Mouse (Mus musculus) lung, embryonic 14.5 days (tissue): ENCODE measurements around the gene Ear6. TPM values are rescaled to one million over a fixed set of nuclear protein-coding genes. Genes with fewer than 3 reads are reported as not detected.
"Not testable (repeated sequence)": the region's sequence is repeated elsewhere in the genome, so short reads cannot be mapped to it uniquely, and the experiment has no call there.

Experiments used
- ATAC-seq: fragments of 200-750 bp; cut with Nextera tagmentation; 2 replicates; pipeline ENCODE4 v1.8.0; 2017; ENCODE audit warnings: mild to moderate bottlenecking, moderate TSS enrichment, moderate library complexity; ENCODE audit not compliant: insufficient read depth
- DNase-seq: peaks from one replicate; pipeline ENCODE4 v3.0.0-alpha.2; 2015
- H3K27ac ChIP-seq: fragments of 300-500 bp; sonication (generic); 2 replicates; pipeline ENCODE4 v1.5.1; 2014; ENCODE audit warnings: low read depth, mild to moderate bottlenecking, moderate library complexity
- H3K27me3 ChIP-seq: fragments of 300-500 bp; sonication (generic); 2 replicates; pipeline ENCODE4 v1.6.1; 2014; ENCODE audit warnings: low read length, control low read depth; ENCODE audit not compliant: insufficient read depth
- H3K36me3 ChIP-seq: fragments of 300-500 bp; sonication (generic); 2 replicates; pipeline ENCODE4 v1.6.1; 2014; ENCODE audit warnings: control low read depth; ENCODE audit not compliant: insufficient read depth
- H3K4me1 ChIP-seq: fragments of 300-500 bp; sonication (generic); 2 replicates; pipeline ENCODE4 v1.6.1; 2014; ENCODE audit warnings: antibody characterized with exemption, control low read depth; ENCODE audit not compliant: insufficient read depth
- H3K4me2 ChIP-seq: fragments of 300-500 bp; sonication (generic); 2 replicates; pipeline ENCODE4 v1.6.1; 2014; ENCODE audit warnings: mild to moderate bottlenecking
- H3K4me3 ChIP-seq: fragments of 300-500 bp; sonication (generic); 2 replicates; pipeline ENCODE4 v1.5.1; 2014; ENCODE audit warnings: low read depth, low read length
- H3K9ac ChIP-seq: fragments of 300-500 bp; sonication (generic); 2 replicates; pipeline ENCODE4 v1.6.1; 2014
- H3K9me3 ChIP-seq: fragments of 300-500 bp; sonication (generic); 2 replicates; pipeline ENCODE4 v1.6.1; 2016; ENCODE audit warnings: low read depth, low read length, control low read depth
- CTCF ChIP-seq: IDR thresholded peaks from 2 replicates; pipeline ENCODE4 v1.5.1; 2016; ENCODE audit warnings: antibody characterized with exemption, low read depth
- WGBS: fragments of 180-500 bp; shearing (Covaris S2); extraction: QIAGEN DNeasy Blood & Tissue Kit; methylation state at CpG from one replicate; pipeline ENCODE4 v1.1.7; 2014; 5-methylcytosine and 5-hydroxymethylcytosine counted together
- polyA plus RNA-seq: library from polyadenylated mRNA; unstranded; fragments of >200 nt; fragmentation: Nextera tagmentation; extraction: Ambion mirVana; gene quantifications from 2 replicates; pipeline ENCODE4 v1.2.1, GENCODE M21; 2014

Ear6 gene
- not detected in 2 replicates for polyA plus RNA-seq

DNA sequence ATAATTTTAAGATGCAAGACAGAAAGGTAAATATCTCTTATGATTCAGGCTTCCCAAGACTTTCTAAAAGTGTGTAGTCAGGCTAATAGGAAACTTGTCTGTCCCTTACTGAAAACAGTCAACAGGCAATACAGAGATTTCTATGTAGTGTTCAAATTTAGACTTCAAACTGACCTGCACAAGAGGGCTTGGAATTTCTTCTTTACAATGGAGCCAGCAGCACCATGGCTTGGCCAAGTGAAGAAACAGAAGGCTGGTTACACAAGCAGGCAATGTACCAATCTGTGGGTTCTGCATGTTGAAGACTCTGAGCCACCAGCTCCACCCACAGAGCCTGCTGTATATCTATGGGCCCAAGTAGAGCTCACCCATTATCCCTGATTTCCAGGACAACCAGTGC, at the start of gene Ear6:
TSS of gene Ear6 (plus strand) at position 301 of the 400 bp plus-strand sequence.
- no peak within 1 kb of the TSS for H3K4me2 ChIP-seq
- no peaks in the 10 kb centered on the region for H3K9me3 ChIP-seq
- ATAC-seq (no peak), DNase-seq (no peak)
- no peaks in the 10 kb centered on the region for H3K36me3 ChIP-seq
- H3K27me3 ChIP-seq, result no peaks in the 10 kb centered on the region
- H3K27ac ChIP-seq, result no peak within 1 kb of the TSS
- no peak within 1 kb of the TSS for H3K9ac ChIP-seq
- no peak within 1 kb of the TSS for H3K4me3 ChIP-seq
- TF ChIP-seq CTCF, result no peak
- H3K4me1 ChIP-seq, result no peaks in the 10 kb centered on the region

DNA sequence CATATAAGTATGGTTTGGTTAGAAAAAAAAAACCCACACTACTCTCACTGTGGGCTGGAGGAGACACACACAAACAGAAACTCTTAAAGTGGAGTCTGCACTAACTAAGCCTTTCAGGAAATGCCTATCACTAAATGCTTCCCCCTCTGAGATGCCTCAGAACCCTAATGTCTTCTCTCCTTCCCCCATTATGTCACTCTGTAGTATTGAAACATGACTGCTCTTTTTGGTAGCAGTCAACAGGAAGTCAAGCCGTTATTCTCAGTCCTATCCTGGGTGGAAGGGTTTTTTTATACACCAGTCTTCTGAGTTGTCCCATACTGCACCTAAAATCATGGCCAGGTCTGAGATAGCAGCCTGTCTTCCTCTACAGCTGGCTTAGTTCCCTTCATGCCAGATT, 26.9 kb upstream of the Ear6 start:
- no peaks in the 10 kb centered on the region for H3K36me3 ChIP-seq
- no peaks in the 10 kb centered on the region for H3K4me1 ChIP-seq
- 53% methylated on average over 1 of the region's 1 CpGs for WGBS
- no peak overlapping the region for H3K4me2 ChIP-seq
- H3K9me3 ChIP-seq, result no peaks in the 10 kb centered on the region
- no peak overlapping the region for H3K4me3 ChIP-seq
- no peak overlapping the region for H3K9ac ChIP-seq
- no peaks in the 10 kb centered on the region for H3K27me3 ChIP-seq
- no peak for DNase-seq
- no peak overlapping the region for H3K27ac ChIP-seq
- TF ChIP-seq CTCF, result no peak
- no peak for ATAC-seq

DNA sequence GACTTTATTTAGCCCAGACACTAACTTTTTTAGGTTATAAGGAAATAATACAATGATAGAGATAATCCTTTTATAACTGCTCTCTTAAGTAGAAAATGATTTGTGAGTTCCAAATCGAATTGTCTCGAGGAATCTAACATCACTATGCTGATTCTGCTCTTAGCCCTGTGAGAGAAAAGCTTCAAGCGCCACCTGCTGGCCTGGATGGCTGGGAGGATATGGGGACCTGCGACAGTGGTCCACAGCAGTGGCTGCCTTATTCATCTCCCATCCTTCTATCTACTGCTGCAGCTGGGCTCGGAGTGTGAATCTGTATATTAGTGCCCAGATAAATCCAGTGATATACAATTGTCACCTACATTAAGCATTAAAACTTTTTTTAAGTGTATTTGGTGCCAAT, 25.7 kb upstream of the Ear6 start:
- H3K27me3 ChIP-seq, H3K9me3 ChIP-seq, H3K36me3 ChIP-seq, ATAC-seq, H3K4me2 ChIP-seq, H3K27ac ChIP-seq, H3K4me1 ChIP-seq, H3K4me3 ChIP-seq, H3K9ac ChIP-seq: not testable (repeated sequence)
- 27% methylated on average over 5 of the region's 5 CpGs for WGBS
- peak; percentile 65 for TF ChIP-seq CTCF
- DNase-seq, result peak; percentile 5

DNA sequence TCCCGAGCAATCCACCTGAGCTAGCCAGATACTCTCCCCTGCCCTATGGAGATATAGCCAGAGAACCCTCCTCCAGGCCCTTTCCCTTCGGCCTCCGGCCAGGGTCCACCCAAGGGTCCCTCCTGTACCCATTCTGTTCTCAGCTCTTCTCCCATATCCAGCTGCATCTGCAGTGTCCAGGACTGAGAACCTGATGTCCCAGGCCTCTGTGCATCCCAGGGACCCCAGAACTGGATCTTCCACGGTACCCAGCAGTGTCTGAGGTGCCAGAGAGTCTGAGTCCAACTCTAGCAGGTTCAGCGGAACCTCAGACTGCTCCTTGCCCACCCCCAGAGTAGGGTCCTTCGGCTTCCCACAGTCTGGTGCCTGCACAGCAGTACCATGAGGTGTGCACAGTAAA, 24.3 kb upstream of the Ear6 start:
- Histone ChIP-seq H3K4me2 (no peak overlapping the region), H3K9ac (no peak overlapping the region), H3K27ac (no peak overlapping the region), H3K27me3 (no peaks in the 10 kb centered on the region), H3K36me3 (no peaks in the 10 kb centered on the region), H3K4me3 (no peak overlapping the region), H3K9me3 (no peaks in the 10 kb centered on the region), H3K4me1 (no peaks in the 10 kb centered on the region)
- TF ChIP-seq CTCF, result no peak
- DNase-seq (no peak), ATAC-seq (no peak)
- 77% methylated on average over 6 of the region's 6 CpGs for WGBS

DNA sequence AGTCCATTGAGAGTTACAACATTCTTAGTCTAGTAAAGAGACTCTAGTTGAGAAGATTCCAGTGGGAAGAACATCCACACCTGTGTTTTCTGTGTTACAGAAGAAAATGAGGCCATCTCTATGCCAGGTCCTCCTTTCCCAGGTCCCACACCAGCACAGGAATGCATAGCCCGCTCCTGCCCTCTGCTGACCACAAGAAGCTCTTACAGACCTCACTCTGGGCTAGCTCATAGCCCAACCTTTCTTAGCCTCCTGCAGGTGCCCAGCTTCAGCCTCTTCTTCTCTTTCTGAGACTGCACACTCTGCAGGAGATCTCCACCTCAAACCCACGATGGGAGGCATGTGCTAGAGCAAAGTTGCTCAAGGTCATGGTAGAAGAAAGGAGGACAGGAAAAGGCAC, 15.0 kb upstream of the Ear6 start:
- H3K9ac ChIP-seq, H3K27ac ChIP-seq, H3K4me1 ChIP-seq, H3K4me3 ChIP-seq, H3K36me3 ChIP-seq, H3K27me3 ChIP-seq, H3K9me3 ChIP-seq, H3K4me2 ChIP-seq, ATAC-seq: not testable (repeated sequence)
- DNase-seq, result peak; percentile 21
- 12% methylated on average over 2 of the region's 2 CpGs for WGBS
- TF ChIP-seq CTCF, result 0 out of 2 replicates have a peak, but pooled peaks have one; percentile 26

DNA sequence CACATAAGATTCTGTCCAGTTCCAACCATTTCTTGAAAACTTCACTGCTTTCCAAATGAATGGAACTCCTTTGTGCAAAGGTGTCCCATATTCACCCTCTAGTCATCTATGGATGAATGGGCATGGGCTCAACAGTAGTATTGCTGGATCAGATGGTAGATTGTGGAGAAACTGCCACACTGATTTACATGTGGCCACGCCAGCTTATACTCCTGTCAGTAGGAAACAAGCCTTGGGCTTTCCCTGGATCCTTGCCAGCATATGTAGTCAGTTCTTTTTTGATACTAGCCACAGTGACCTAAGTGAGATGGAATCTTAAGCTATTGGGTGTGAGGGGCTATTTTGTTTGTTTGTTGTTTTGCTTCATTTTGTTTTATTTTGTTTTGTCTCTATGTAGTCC, 11.2 kb upstream of the Ear6 start:
- DNase-seq (no peak), ATAC-seq (no peak)
- H3K4me2 ChIP-seq, result no peak overlapping the region
- H3K9ac ChIP-seq, result no peak overlapping the region
- no peaks in the 10 kb centered on the region for H3K4me1 ChIP-seq
- no peaks in the 10 kb centered on the region for H3K9me3 ChIP-seq
- no peaks in the 10 kb centered on the region for H3K36me3 ChIP-seq
- no peak overlapping the region for H3K4me3 ChIP-seq
- no peak for TF ChIP-seq CTCF
- H3K27ac ChIP-seq, result no peak overlapping the region
- H3K27me3 ChIP-seq, result no peaks in the 10 kb centered on the region
- 53% methylated on average over 1 of the region's 1 CpGs for WGBS

DNA sequence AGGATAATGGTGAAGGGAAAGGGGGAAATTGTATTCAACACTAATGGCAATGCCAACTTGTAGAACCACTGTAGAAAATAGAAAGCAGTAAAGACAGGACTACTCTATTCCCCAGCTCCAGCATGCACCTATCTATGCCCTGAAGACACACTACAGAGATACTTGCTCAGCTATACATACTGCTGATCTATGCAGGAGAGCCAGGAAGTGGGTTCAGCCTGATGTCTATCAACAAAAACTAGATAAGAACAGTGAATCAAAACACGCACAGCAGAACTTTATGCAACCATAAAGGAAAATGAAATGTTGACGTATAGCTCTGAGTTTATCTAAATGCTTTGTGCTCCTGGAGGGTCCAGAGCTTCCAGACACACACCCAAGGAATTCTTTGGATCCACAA, 10.7 kb upstream of the Ear6 start:
- WGBS, result 78% methylated on average over 2 of the region's 2 CpGs
- DNase-seq, result no peak
- no peaks in the 10 kb centered on the region for H3K27me3 ChIP-seq
- TF ChIP-seq CTCF, result no peak
- H3K27ac ChIP-seq, result no peak overlapping the region
- H3K9ac ChIP-seq, result no peak overlapping the region
- H3K4me1 ChIP-seq, result no peaks in the 10 kb centered on the region
- no peak overlapping the region for H3K4me2 ChIP-seq
- H3K4me3 ChIP-seq, result no peak overlapping the region
- ATAC-seq, result no peak
- no peaks in the 10 kb centered on the region for H3K36me3 ChIP-seq
- H3K9me3 ChIP-seq, result no peaks in the 10 kb centered on the region

DNA sequence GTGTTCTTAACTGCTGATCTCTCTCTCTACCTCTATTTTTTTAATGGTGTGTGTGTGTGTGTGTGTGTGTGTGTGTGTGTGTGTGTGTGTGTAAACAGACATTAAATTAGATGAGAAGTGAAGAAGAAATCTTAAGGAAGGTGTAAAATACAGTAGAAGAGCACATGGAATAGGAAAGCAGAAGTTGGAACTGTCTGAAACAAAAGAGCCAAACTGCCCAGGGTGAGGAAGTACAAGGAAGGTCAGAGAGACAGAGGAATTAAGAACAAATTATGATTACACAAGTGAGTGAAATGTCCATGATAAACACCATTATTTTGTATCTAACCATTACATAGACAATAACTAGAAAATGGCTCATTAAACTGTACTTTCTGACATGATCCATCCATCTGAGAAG, 9.6 kb upstream of the Ear6 start:
- no peaks in the 10 kb centered on the region for H3K27me3 ChIP-seq
- TF ChIP-seq CTCF, result no peak
- DNase-seq (no peak), ATAC-seq (no peak)
- no peak overlapping the region for H3K27ac ChIP-seq
- H3K36me3 ChIP-seq, result no peaks in the 10 kb centered on the region
- no peak overlapping the region for H3K4me2 ChIP-seq
- H3K4me3 ChIP-seq, result no peak overlapping the region
- no peaks in the 10 kb centered on the region for H3K9me3 ChIP-seq
- H3K4me1 ChIP-seq, result no peaks in the 10 kb centered on the region
- H3K9ac ChIP-seq, result no peak overlapping the region
